Mouse (Mus musculus) E14TG2a.4 (cell line): Measurements from ENCODE around the gene Slc9a9.
"Not testable (repeated sequence)": the region's sequence is repeated elsewhere in the genome, so short reads cannot be mapped to it uniquely, and the experiment has no call there.

Experiments
- H3K27me3 ChIP-seq: 2 replicates; pipeline ENCODE4 v1.6.1; 2014; ENCODE audit warnings: low read length, control low read depth; ENCODE audit not compliant: insufficient read depth
- H3K36me3 ChIP-seq: 2 replicates; pipeline ENCODE4 v1.6.1; 2014; ENCODE audit warnings: low read length, control low read depth; ENCODE audit not compliant: insufficient read depth
- H3K4me1 ChIP-seq: replicated peaks from 2 replicates; pipeline ENCODE4 v1.6.1; 2014; ENCODE audit warnings: low read depth, low read length, control low read depth
- H3K4me3 ChIP-seq: replicated peaks from 2 replicates; pipeline ENCODE4 v1.5.1; 2014; ENCODE audit warnings: mild to moderate bottlenecking, low read length
- H3K9me3 ChIP-seq: 2 replicates; pipeline ENCODE4 v1.6.1; 2014; ENCODE audit warnings: low read length, control low read depth
- CTCF ChIP-seq: conservative IDR thresholded peaks from 2 replicates; pipeline ENCODE4 v1.5.1; 2014; ENCODE audit warnings: low read length
- NANOG ChIP-seq: IDR thresholded peaks from 2 replicates; pipeline ENCODE4 v1.6.1; 2014; ENCODE audit warnings: borderline replicate concordance, low read length, mixed read lengths
- POU5F1 ChIP-seq: IDR thresholded peaks from 2 replicates; pipeline ENCODE4 v1.6.1; 2014; ENCODE audit warnings: low read length, borderline replicate concordance

Gene Slc9a9

DNA sequence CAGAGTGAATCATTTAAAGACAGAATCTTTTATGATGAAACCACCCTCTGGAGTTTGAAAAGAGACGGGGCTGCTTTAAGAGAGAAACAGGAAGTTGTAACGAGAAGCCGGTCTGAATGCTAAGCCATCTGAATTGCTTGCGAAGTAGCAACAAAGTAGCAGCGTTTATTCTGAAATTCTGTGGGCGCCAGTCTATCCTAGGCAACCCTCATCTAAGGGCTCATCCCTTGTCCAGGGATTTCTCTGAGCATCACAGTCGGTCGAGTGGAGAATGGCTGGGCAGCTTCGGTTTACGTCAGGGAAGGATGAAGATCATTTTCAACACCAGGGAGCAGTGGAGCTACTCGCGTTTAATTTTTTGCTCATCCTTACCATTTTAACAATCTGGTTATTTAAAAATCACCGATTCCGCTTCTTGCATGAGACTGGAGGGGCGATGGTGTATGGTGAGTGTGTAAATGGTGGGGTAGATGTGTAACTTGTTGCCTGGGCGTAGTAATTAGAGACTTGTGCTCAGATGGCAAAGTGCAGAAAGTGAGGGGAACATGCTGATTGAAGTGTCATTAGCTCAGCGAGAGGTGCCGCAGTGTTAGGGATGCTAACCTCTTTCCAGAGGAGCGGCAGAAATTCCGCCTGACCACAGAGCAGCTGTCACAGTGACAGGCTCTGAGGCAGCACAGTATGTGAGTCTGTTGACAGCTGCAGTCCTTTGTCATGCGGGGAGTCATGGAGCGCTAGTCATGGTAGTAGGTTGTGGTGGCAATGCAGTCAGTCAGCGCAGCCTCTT is at the start of gene Slc9a9:
Slc9a9 (plus strand) TSS at position 119 of the 787 bp plus-strand sequence.
- Histone ChIP-seq H3K4me3 (no peak within 1 kb of the TSS), H3K36me3 (no peaks in the 10 kb centered on the region), H3K9me3 (peaks cover 8% of the 10 kb centered on the region), H3K4me1 (peaks cover 41% of the 10 kb centered on the region), H3K27me3 (peaks cover 77% of the 10 kb centered on the region)
- TF ChIP-seq POU5F1 = peak; percentile 94
- no peak for TF ChIP-seq CTCF

DNA sequence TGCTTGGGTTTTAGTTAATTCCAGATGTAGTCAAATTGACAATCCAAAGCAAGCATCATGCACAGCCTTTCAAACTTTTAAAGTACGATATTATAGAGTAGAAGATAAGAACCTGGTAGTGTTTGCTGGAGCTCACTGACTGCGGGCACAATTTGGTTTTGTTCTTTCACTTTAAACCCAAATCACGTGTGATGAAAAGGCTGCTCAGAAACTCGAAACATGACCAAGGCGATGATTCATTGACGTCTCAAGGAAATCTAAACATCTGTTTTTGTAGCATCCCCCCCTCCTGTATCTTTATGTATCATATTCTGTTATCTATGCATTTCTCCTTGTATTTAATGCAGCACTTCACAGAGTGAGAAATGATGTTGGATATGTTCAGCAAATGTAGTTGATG is 49.4 kb upstream of the Slc9a9 start:
- Histone ChIP-seq H3K4me1 (peaks cover 7% of the 10 kb centered on the region), H3K36me3 (no peaks in the 10 kb centered on the region), H3K27me3 (no peaks in the 10 kb centered on the region), H3K9me3 (no peaks in the 10 kb centered on the region), H3K4me3 (no peak overlapping the region)
- TF ChIP-seq CTCF (no peak), POU5F1 (no peak), NANOG (no peak)

DNA sequence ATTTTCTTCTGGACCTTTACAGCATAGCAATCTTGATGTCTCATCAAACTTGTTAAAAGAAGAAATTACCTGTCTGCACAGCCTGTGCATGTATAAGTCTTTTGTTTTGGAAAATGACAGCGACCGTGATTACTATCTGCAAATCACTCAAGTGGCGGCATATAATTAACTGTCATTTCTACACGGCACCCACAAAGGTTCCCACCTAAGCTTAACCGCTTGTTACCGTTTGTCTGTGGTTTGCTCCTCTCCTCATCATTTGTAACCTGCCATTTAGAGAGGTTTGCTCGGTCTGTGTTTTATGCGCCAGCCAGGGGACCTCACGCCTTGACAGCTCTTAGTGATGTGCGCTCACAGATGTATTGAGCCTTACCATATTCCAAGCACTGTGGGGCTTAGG is 48.9 kb upstream of the Slc9a9 start:
- Histone ChIP-seq H3K36me3 (no peaks in the 10 kb centered on the region), H3K9me3 (no peaks in the 10 kb centered on the region), H3K4me3 (no peak overlapping the region), H3K4me1 (peaks cover 7% of the 10 kb centered on the region), H3K27me3 (no peaks in the 10 kb centered on the region)
- TF ChIP-seq CTCF = no peak
- no peak for TF ChIP-seq NANOG
- no peak for TF ChIP-seq POU5F1

DNA sequence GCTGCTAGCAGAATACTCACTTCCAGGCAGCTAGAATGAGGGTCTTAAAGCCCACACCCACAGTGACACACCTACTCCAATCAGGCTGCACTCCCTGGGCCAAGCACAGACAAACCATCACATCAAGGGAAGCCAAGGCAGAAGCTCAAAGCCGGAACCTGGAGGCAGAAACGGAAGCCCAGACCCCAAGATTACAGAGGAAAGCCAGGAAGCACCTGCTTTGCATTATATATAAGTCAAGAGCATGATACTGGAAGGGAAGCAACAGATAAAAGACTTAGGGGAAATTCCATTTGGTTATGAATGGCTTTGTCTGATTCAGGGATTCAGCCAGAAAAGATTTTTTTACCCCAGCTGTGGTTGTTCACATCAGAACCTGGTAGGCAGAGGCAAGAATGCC is 47.8 kb upstream of the Slc9a9 start:
- Histone ChIP-seq H3K9me3 (peaks cover 4% of the 10 kb centered on the region; the same call in 1 of the 2 replicates), H3K36me3 (no peaks in the 10 kb centered on the region), H3K4me1 (peaks cover 7% of the 10 kb centered on the region), H3K27me3 (no peaks in the 10 kb centered on the region), H3K4me3 (no peak overlapping the region)
- no peak for TF ChIP-seq NANOG
- TF ChIP-seq CTCF = no peak
- TF ChIP-seq POU5F1 = no peak

DNA sequence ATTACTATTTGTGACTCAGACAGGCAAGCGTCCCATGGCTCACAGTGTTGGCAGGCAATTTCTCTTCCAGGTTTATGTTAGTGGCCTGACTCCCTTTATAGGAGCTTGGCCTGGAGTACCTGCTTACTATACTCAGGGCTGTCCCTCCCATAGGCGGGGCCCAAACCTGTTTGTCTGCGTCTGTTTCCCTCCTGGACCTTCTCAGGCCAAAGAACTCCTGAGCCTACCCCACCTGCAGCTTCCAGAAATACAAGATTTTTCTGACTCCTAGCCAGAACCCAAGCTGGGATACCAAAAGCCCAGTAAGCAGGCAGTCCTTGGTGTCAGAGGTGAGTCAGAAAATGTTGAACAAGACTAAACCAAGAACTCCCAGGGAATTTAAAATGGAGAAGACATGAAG is 43.0 kb upstream of the Slc9a9 start:
- Histone ChIP-seq H3K4me3 (no peak overlapping the region), H3K27me3 (no peaks in the 10 kb centered on the region), H3K9me3 (peaks cover 16% of the 10 kb centered on the region; the same call in 1 of the 2 replicates), H3K4me1 (peaks cover 6% of the 10 kb centered on the region), H3K36me3 (no peaks in the 10 kb centered on the region)
- TF ChIP-seq POU5F1 (no peak), CTCF (no peak)

DNA sequence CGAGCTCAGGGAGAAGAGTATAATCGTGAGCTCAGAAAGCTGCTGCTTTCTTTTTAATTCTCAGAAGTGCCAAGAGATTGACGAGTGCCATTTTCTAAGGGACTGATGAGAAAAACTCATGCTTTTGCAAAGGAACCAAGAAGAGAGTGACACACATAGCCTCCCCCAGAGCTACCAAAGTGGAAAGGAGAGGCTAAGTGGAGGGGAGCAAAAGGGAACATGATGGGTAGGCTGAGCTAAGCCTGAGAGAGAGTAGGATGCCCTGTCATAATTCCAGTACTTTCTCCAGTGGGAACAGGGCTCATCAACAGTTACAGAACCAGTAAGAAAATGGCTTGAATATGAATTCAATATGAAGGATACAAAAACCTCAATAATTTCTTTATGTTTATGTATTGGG is 40.8 kb upstream of the Slc9a9 start:
- TF ChIP-seq NANOG (no peak), CTCF (no peak), POU5F1 (no peak)
- H3K4me1 ChIP-seq = no peaks in the 10 kb centered on the region
- no peaks in the 10 kb centered on the region for H3K27me3 ChIP-seq
- H3K36me3 ChIP-seq = no peaks in the 10 kb centered on the region
- H3K4me3 ChIP-seq = no peak overlapping the region
- peaks cover 16% of the 10 kb centered on the region; the same call in 1 of the 2 replicates for H3K9me3 ChIP-seq

DNA sequence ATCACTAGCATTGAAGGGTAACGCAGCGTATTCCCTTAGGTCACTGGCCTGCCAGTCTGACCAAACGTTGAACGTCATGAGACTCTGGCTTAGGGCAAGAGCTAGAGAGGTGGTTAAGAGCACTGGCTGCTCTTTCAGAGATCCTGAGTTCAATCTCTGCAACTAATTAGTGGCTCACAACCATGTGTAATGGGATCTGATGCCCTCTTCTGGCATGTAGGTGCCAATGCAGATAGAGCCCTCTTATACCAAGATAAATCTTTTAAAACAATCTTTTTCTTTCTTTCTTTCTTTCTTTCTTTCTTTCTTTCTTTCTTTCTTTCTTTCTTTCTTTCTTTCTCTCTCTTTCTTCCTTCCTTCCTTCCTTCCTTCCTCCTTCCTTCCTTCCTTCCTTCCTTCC is 35.4 kb upstream of the Slc9a9 start:
- TF ChIP-seq CTCF = 0 out of 2 replicates have a peak, but pooled peaks have one; percentile 15
- H3K4me1 ChIP-seq, H3K36me3 ChIP-seq, H3K27me3 ChIP-seq, H3K4me3 ChIP-seq: not testable (repeated sequence)
- H3K9me3 ChIP-seq = peaks cover 12% of the 10 kb centered on the region; the same call in 1 of the 2 replicates

DNA sequence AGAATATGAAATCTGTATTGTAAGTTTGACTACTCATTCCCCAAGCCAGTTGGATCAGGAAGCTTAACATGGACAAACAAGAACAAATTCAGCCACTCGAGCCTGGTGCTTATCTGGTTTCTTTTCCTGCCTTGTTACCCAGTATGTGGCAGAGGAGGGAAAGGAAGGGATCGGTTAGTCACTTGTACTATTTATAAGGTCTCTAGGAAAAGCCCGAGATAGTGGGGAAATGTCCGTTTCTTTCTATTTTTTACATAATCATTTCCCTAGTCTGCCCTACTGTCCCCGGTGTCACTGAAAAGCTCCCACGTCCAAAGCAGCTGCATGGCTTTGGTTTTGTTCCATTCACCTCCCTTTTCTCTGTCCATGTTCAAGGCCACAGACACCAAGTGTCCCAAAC is 24.1 kb upstream of the Slc9a9 start:
- peaks cover 11% of the 10 kb centered on the region for H3K27me3 ChIP-seq
- no peaks in the 10 kb centered on the region for H3K4me1 ChIP-seq
- TF ChIP-seq POU5F1 (no peak), CTCF (no peak), NANOG (no peak)
- H3K4me3 ChIP-seq = no peak overlapping the region
- H3K36me3 ChIP-seq = no peaks in the 10 kb centered on the region
- peaks cover 4% of the 10 kb centered on the region; the same call in 1 of the 2 replicates for H3K9me3 ChIP-seq

DNA sequence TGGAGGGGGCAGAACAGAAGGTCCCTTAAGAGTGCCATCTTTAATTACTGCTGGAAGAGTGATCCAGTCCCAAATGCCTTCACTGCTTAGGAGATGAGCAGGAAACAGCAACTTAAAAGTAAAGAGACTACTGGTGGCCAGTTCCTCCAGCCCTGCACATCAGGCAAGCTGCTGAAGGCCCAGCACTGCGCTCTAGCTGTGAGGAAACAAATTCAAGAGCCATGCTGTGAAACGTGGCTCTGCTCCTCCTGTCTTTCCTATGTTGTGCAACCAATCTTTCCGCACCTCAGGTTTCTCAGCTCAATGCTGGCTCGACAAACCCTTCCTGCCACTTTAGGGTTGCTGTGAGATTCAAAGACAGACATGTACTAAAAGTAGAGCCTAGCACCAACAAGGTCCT is 22.3 kb upstream of the Slc9a9 start:
- H3K9me3 ChIP-seq = peaks cover 4% of the 10 kb centered on the region; the same call in 1 of the 2 replicates
- H3K4me3 ChIP-seq = no peak overlapping the region
- H3K36me3 ChIP-seq = no peaks in the 10 kb centered on the region
- H3K27me3 ChIP-seq = peaks cover 22% of the 10 kb centered on the region
- TF ChIP-seq CTCF (no peak), NANOG (no peak), POU5F1 (no peak)
- H3K4me1 ChIP-seq = no peaks in the 10 kb centered on the region
